Mouse (Mus musculus): Measurements from ENCODE around the gene Ap1g2.

The Ap1g2 gene

DNA sequence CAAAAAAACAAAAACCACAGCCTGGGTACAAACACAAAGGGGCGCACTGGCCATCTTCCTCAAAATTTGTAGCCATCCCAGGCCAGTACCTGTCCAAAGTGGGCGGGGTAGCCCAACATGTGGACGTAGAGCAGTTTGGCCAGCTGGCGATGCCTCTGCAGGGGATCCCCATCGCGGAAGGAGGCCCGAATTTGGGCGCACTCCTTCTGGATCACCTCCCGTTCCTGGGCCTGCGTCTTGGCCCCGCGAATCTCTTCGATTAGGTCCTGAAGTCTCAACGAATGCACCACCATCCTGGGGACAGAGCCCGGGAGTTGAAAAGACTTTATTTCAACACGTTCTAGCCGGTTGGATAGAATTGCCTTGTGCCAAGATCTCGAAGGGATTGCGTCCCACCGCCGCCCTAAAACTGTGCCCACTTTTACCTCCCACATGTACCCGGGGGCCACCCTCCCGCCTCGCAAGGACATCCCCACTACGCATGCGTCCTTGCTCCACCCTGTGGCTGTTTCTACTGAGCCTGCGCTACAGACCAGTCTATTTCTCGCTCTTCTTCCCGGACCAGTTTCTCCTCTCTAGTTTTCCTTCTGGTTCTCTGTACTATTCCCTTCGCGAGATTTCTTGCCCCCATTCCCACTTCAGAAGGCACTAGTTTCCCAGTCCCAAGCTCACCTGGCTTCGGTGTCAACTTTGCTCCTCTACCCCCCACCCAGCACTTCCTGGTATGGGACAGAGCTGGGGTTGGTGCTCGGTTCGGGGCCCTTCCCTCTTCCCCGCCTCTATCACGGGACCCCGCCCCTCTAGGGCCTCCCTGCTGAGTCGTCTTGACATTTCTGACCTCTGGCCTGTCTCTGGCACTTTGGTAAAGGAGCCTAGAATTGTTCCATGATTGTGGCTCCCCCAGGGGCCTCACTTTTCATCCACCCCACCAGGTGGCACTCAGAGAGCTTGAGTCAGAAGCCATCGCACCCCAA lies at the start of gene Ap1g2:
TSS of gene Ap1g2 (minus strand) at position 758 of the 974 bp plus-strand sequence.
- DNase-seq (ENCODE audit: low spot score): peak; percentile 64

DNA sequence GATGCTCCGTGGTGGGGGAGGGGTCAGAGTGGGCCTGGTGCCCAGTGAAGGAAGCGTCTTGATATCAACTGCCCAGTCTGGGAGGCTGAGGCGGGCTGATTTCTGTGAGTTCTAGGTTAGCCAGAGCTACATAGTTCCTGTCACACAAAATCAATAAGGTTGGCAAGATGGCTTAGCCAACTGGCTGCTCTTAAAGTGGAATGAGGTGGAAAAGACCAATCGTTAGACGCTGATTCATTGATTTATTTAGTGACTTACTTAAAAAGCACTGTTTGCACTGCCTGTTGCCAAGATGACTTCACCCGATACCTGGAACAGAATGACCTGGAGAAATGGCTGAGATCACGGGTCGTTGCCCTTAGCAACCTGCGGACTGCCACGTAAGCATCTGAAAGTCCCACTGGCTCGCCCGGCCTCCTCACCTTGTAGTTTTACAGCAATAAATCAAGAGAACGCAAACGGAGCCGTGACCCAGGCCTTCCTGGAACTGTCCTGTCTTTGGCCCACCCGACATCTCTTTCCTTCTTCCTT lies 46.6 kb upstream of the Ap1g2 start:
- no peak for DNase-seq (ENCODE audit: low spot score)

- DNase-seq (ENCODE audit: low spot score): no peak
Observed at GRCm38 (mm10) chr14:55152174-55152573, 45.8 kb upstream of the Ap1g2 start.

DNA sequence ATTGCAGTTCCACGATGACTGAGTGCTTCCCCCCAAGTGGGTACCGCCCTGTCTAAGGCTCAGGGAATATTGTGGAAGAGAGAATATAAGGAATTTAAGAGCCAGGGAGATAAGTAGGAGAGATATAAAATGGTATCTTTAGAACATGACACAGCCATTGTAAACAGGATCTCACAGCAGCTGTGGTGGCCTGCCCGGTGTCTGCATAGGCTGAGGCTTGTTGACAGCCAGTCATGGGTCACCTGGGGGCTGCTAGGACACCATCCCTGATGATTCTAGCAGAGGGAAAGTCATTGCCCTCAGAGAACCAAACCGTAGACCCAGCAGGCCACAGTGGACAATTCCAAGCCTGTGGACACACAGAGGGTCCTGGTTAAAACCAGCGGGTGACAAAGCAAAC lies 44.6 kb upstream of the Ap1g2 start:
- DNase-seq (ENCODE audit: low spot score): no peak

DNA sequence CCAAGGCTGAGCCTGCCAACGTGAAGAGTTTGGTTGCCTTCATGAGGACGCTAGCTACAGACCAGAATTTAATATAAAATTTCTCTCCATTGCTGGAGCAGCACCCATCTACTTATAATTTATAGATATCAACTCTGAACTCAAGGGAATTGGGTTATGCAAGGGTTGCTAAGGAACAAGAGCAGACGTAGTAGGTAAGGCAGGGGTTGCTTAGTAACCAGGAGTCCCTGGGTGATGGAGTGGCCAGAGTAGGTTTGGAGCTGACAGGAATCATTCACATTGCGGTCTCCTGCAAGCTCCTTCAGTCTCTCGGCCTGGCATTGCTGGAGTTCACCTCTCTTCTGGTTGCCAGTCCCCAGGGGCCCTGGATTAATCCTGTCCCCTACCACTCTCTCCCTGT lies 42.6 kb upstream of the Ap1g2 start:
- no peak for DNase-seq (ENCODE audit: low spot score)

DNA sequence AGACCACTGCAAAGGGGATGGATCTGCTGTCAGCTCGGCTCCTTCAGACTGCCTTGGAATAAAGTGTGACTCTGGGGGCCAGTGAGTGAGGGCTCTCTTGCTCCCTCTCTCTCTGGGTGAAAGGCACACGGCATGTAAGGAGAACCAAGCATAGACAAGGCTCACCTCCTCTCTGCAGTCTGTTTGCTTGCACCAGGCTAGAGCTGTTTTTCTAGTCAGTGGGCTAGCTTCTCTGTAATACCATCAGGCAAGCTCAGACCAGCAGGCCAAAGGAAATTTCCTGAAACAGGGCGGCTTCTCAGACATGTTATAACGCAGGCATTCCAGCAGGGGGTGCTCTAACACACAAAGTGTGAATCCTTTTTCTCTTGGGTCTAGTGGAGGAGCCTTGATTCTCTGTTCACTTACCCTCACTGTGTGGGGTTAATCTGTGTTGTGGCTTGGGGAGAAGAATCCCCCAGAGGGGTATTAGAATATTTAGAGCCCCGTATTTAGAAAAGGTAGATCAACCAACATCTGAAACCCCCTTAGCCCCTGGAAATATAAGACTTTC lies 42.0 kb upstream of the Ap1g2 start:
- DNase-seq (ENCODE audit: low spot score): peak; percentile 21

DNA sequence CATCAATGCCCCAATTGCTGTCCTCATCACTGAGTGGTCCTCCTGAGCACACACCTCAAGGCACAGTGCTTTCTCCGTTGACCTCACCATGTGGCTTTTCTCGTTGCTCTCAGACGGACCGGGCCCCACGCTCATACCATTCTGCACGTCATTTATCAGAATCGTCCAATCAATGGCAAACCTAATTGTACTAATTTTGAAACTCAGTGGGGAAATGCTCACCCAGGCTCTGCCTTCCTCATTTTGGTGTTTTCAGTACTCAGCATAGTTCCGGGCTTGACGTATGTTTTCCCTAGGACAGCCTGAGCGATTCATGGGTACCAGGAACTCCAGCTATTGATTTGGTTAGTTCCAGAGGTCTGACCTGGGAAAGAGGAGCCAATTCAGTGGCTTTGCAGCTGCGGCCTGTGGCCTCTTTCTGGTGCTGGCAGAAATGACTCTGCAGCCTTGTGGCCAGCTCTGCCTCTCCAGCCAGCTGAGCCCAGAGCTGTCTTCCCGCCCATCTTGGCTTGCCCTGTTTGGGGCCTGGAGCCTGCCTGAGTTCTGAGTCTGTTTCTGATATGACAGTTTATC lies 40.5 kb upstream of the Ap1g2 start:
- DNase-seq (ENCODE audit: low spot score): no peak

- no peak for DNase-seq (ENCODE audit: low spot score)
Observed at GRCm38 (mm10) chr14:55146324-55146723, 39.9 kb upstream of the Ap1g2 start.

DNA sequence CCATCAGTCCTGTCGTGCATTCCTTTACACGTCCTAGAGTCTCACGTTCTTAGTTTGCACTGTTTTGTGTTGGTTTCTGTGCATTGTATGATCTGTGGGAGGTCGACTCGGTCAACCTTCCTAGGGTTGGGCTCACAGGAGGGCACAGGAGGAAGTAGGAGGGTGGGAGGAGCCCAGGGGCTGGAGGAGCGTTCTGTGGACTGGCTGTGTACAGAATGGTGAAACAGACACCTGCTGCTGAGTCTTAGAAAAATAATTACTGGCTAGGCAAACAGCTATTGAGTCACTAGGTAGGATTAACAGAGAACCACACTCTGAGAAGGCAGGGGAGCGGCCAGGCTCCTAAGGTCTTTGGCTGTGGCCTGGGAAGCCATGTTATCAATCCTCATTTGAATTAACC lies 32.9 kb upstream of the Ap1g2 start:
- no peak for DNase-seq (ENCODE audit: low spot score)

DNA sequence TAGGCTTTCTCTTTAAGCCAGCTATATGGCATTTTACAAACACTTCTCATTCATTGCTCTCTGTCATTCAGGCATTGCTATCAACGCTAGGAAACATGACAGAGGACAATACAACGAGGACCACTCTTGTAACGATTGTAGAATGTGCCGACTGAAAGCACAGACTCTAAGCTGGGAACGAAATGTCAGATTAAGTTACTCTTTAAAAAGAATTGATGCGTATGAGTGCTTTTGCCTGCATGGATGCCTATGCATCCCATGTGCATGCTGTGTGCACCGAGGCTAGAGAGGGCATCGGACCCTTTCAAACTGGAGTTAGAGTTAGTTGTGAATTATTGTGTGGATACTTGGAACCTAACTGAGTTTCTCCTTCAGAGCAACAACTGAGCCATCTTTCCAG lies 29.3 kb upstream of the Ap1g2 start:
- DNase-seq (ENCODE audit: low spot score): no peak

GRCm38 (mm10) chr14:55126521-55126920 lies 20.1 kb upstream of the Ap1g2 start:
- no peak for DNase-seq (ENCODE audit: low spot score)

- no peak for DNase-seq (ENCODE audit: low spot score)
Observed at GRCm38 (mm10) chr14:55125711-55126110, 19.3 kb upstream of the Ap1g2 start.

GRCm38 (mm10) chr14:55122359-55122758 lies 16.0 kb upstream of the Ap1g2 start:
- no peak for DNase-seq (ENCODE audit: low spot score)

- no peak for DNase-seq (ENCODE audit: low spot score)
Observed at GRCm38 (mm10) chr14:55121947-55122346, 15.6 kb upstream of the Ap1g2 start.

DNA sequence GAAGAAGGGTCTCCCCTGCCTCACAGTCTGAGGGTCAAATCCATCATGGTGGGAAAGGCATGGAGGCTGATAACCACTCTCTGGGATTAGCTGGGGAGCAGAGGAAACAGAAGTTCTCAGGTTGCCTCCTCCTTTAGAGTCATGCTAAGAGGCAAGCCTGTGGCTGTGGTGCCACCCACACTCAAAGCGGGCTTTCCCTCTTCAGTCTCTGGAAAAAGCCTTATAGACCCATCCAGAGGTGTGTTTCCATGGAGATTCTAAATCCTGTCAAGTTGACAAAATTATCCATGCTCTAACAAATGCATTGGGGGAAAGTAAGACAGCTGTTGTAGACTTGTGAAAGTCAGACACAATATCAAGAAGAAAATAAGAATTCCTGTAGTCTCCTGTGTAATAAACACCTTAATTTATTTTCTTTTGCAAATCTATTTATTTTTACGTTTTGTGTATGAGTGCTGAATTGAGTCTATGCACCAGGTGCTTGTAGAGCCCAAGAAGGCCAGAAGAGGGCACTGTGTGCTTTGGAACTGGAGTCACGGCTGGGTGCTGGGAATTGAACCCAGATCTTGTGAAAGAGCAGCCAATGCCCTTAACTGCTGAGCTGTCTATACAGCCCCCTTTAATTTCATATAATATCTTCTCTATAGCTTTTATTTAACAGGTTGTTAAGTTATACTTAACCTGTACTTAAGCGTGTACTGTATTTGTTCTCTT lies 13.2 kb upstream of the Ap1g2 start:
- DNase-seq (ENCODE audit: low spot score): no peak

DNA sequence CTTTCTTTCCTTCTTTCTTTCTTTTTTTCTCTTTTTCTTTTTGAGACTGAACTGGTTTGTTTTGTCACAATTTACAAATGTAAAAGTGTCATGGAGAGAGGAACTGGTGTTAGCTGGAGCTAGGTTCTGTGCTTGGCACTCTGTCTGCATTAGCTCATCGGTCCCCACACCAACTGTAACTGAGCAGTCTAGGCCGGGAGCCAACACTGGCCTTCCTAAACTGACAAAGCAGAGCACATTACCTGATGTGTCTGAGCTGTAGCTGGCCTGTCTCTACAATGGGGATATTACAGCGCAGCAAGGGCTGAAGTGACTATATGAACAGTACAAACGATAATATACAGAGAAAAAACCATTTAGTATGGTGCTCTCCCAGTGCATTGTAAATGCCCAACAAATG lies 12.5 kb upstream of the Ap1g2 start:
- DNase-seq (ENCODE audit: low spot score): no peak

DNA sequence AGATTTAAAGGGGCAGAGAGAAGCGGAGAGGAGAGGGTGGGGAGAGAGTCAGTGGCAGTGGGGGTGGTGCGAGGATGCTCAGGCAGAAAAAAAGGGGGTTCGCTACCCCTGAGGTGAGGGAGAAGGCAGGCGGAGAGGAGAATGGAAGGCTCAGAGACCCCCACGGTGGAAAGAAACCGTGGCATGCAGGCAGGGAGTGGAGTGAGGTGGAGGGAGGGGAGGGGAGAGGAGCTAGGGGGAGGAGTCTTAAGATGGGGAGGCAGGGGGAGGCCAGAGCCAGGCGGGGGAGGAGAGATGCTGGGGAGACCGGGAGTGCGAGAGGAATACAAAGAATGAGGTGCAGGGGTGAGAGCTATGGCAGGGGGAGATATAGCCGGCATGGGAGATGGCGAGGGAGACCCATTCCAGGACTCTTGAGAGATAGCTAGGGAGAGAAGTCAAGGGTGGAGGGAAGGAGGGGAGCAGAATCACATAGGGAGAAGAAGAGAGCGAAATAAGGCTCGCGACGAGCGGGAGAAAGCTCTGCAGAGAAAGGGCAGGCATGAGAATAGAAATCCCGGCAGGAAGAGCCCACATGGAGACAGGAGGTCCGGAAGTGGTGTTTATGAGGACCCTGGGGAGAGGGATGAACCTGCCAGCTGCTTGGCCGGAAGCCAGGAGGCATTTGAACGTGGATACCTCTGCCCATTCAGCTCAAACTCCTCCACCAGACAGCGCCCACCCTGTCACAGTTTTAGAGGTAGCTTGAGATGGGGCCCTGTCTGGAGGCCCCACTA lies 10.2 kb upstream of the Ap1g2 start, which contains the start of gene Jph4:
TSS of gene Jph4 (minus strand) at position 511 of the 776 bp plus-strand sequence.
- DNase-seq (ENCODE audit: low spot score): no peak

- no peak for DNase-seq (ENCODE audit: low spot score)
Observed at GRCm38 (mm10) chr14:55115846-55116245, 9.5 kb upstream of the Ap1g2 start.

GRCm38 (mm10) chr14:55114759-55115701 lies 8.6 kb upstream of the Ap1g2 start:
- no peak for DNase-seq (ENCODE audit: low spot score)

- DNase-seq (ENCODE audit: low spot score): no peak
Observed at GRCm38 (mm10) chr14:55113975-55114645, 7.7 kb upstream of the Ap1g2 start.
